Mouse (Mus musculus) kidney, adult 2 months (tissue): Measurements from ENCODE around the gene Gad1.
A peak's percentile ranks its signal among the peaks of the same experiment; 100 is the strongest.

Experiments used
- CTCF ChIP-seq: fragments of 200-500 bp; conservative IDR thresholded peaks from 2 replicates; pipeline ENCODE4 v1.5.1; 2011; ENCODE audit warnings: low read depth, mild to moderate bottlenecking, control low read depth, low read length, moderate library complexity, mixed read lengths; ENCODE audit not compliant: insufficient read depth, insufficient read length
- POLR2A ChIP-seq: fragments of 200-500 bp; IDR thresholded peaks from one replicate; pipeline ENCODE4 v1.6.1; 2011; ENCODE audit warnings: low read depth, low read length, control low read depth

DNA sequence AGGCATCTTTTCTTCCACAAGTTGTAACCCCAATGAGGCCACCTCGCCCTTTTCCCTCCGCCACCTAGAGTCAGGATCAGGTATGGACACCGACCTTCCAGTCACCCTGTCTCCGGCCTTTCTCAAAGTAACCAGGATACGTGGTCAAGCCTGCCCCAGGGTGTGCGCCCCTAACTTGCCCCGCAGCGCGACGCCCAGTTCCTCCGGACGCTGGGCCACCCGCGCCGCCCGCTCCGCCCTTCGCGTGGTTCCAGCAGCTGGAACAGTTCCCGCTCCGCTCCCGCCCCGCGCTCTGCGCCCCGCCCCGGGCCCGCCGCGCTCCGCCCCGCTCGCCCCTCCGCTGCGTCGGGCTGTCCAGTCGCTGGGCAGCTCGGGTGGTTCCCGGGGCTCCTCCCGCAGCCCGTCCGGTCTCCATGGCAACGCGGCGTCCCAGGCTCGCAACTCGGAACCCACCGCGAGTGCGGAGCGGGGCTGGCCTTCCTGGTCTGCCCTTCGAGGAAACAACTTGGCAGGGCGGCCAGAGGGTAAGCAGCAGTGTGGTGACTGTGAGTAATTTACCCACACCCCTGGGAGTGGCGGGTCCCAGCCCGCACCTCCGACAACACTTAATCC is 43.7 kb upstream of the Gad1 start:
- TF ChIP-seq POLR2A (no peak), CTCF (peak; percentile 61)
